Mouse (Mus musculus) MEL (cell line): ENCODE results near the gene Rab1b. TPM values are rescaled to one million over a fixed set of nuclear protein-coding genes. Genes with fewer than 3 reads are reported as not detected.

ENCODE experiments used
- DNase-seq: peaks from one replicate; pipeline ENCODE4 v3.0.0; 2011; ENCODE audit warnings: low read depth, low spot score
- H3K27ac ChIP-seq: 2 replicates; pipeline ENCODE4 v1.5.1; 2012; ENCODE audit warnings: low read depth, mild to moderate bottlenecking, control low read depth, low read length, moderate library complexity; ENCODE audit not compliant: control insufficient read depth
- H3K27me3 ChIP-seq, 2 experiments: fragments of 150-350 bp in 1 of 2; sonication (generic) in 1 of 2; 2 replicates each; pipeline ENCODE4 v1.6.1; 2012; ENCODE audit warnings: low read length in 2 of 2, mild to moderate bottlenecking in 2 of 2, improper control_type of control experiment in 1 of 2, moderate library complexity in 1 of 2; ENCODE audit not compliant: insufficient read depth in 2 of 2, control insufficient read depth in 1 of 2
- H3K36me3 ChIP-seq, 2 experiments: 2 replicates each; pipeline ENCODE4 v1.6.1; 2012 to 2014; ENCODE audit warnings: low read length in 2 of 2, improper control_type of control experiment in 1 of 2, inconsistent platforms in 1 of 2, mild to moderate bottlenecking in 1 of 2; ENCODE audit not compliant: insufficient read depth in 2 of 2, control insufficient read depth in 1 of 2
- H3K4me1 ChIP-seq, 2 experiments: fragments of 150-350 bp in 1 of 2; sonication (generic) in 1 of 2; 2 replicates each; pipeline ENCODE4 v1.6.1; 2012; ENCODE audit warnings: low read length in 2 of 2, improper control_type of control experiment in 1 of 2, mild to moderate bottlenecking in 1 of 2; ENCODE audit not compliant: insufficient read depth in 2 of 2, control insufficient read depth in 1 of 2
- H3K4me3 ChIP-seq, 2 experiments: fragments of 150-350 bp in 1 of 2; sonication (generic) in 1 of 2; 2 replicates each; pipeline ENCODE4 v1.5.1; 2012; ENCODE audit warnings: low read depth in 2 of 2, low read length in 2 of 2, mild to moderate bottlenecking in 2 of 2, moderate library complexity in 2 of 2, control low read depth in 1 of 2, improper control_type of control experiment in 1 of 2; ENCODE audit not compliant: control insufficient read depth in 1 of 2, insufficient read depth in 1 of 2
- H3K79me2 ChIP-seq: 2 replicates; pipeline ENCODE4 v1.6.1; 2012; ENCODE audit warnings: mild to moderate bottlenecking, low read length, moderate library complexity; ENCODE audit not compliant: control insufficient read depth, poor library complexity, insufficient read depth
- H3K9ac ChIP-seq: 2 replicates; pipeline ENCODE4 v1.6.1; 2012; ENCODE audit warnings: low read depth, mild to moderate bottlenecking, control low read depth, low read length, moderate library complexity; ENCODE audit not compliant: control insufficient read depth, poor library complexity, severe bottlenecking
- H3K9me3 ChIP-seq: fragments of 150-350 bp; sonication (generic); replicated peaks from 2 replicates; pipeline ENCODE4 v1.6.1; 2012; ENCODE audit warnings: mild to moderate bottlenecking, low read length, improper control_type of control experiment, moderate library complexity; ENCODE audit not compliant: insufficient read depth
- BHLHE40 ChIP-seq: IDR thresholded peaks from 2 replicates; pipeline ENCODE4 v1.6.1; 2012; ENCODE audit warnings: low read depth, mild to moderate bottlenecking, inconsistent platforms, low read length, improper control_type of control experiment, borderline replicate concordance
- CHD2 ChIP-seq: IDR thresholded peaks from 2 replicates; pipeline ENCODE4 v1.6.1; 2011; ENCODE audit warnings: low read length, improper control_type of control experiment
- ELF1 ChIP-seq: IDR thresholded peaks from 2 replicates; pipeline ENCODE4 v1.6.1; 2014; ENCODE audit warnings: low read depth, mild to moderate bottlenecking, inconsistent platforms, low read length, improper control_type of control experiment, moderate library complexity
- EP300 ChIP-seq, 2 experiments: IDR thresholded peaks; 2 replicates each; pipeline ENCODE4 v1.6.1; 2011; ENCODE audit warnings: improper control_type of control experiment in 2 of 2, low read length in 2 of 2, low read depth in 1 of 2, mild to moderate bottlenecking in 1 of 2
- GABPA ChIP-seq: IDR thresholded peaks from 2 replicates; pipeline ENCODE4 v1.6.1; 2012; ENCODE audit warnings: low read depth, mild to moderate bottlenecking, inconsistent platforms, low read length, improper control_type of control experiment, moderate library complexity
- HCFC1 ChIP-seq: IDR thresholded peaks from 2 replicates; pipeline ENCODE4 v1.6.1; 2012; ENCODE audit warnings: low read depth, mild to moderate bottlenecking, inconsistent platforms, low read length, improper control_type of control experiment, moderate library complexity
- JUND ChIP-seq: IDR thresholded peaks from 2 replicates; pipeline ENCODE4 v1.6.1; 2011; ENCODE audit warnings: low read depth, mild to moderate bottlenecking, improper control_type of control experiment, low read length
- KAT2A ChIP-seq: conservative IDR thresholded peaks from 2 replicates; pipeline ENCODE4 v1.6.1; 2012; ENCODE audit warnings: low read depth, low read length, improper control_type of control experiment, inconsistent platforms
- MAFK ChIP-seq: IDR thresholded peaks from 2 replicates; pipeline ENCODE4 v1.6.1; 2011; ENCODE audit warnings: low read depth, mild to moderate bottlenecking, low read length, improper control_type of control experiment, borderline replicate concordance
- MAZ ChIP-seq: IDR thresholded peaks from 2 replicates; pipeline ENCODE4 v1.6.1; 2012; ENCODE audit warnings: low read depth, mild to moderate bottlenecking, inconsistent platforms, low read length, improper control_type of control experiment
- MEF2A ChIP-seq: IDR thresholded peaks from 2 replicates; pipeline ENCODE4 v1.6.1; 2014; ENCODE audit warnings: low read depth, mild to moderate bottlenecking, inconsistent platforms, low read length, improper control_type of control experiment; ENCODE audit not compliant: poor library complexity, insufficient replicate concordance, severe bottlenecking; ENCODE audit errors: extremely low read depth
- NELFE ChIP-seq: IDR thresholded peaks from 2 replicates; pipeline ENCODE4 v1.6.1; 2011; ENCODE audit warnings: low read depth, low read length, improper control_type of control experiment
- POLR2A ChIP-seq, 2 experiments: IDR thresholded peaks; 2 replicates each; pipeline ENCODE4 v1.6.1; 2011 to 2012; ENCODE audit warnings: low read length in 2 of 2, mild to moderate bottlenecking in 2 of 2, control low read depth in 1 of 2, improper control_type of control experiment in 1 of 2, low read depth in 1 of 2, moderate library complexity in 1 of 2; ENCODE audit not compliant: control insufficient read depth in 1 of 2, insufficient read depth in 1 of 2, poor library complexity in 1 of 2
- POLR2AphosphoS2 ChIP-seq: IDR thresholded peaks from 2 replicates; pipeline ENCODE4 v1.6.1; 2011; ENCODE audit warnings: low read length, improper control_type of control experiment
- POLR2AphosphoS5 ChIP-seq: IDR thresholded peaks from 2 replicates; pipeline ENCODE4 v1.6.1; 2012; ENCODE audit warnings: low read depth, borderline replicate concordance, mild to moderate bottlenecking, inconsistent platforms, low read length, moderate library complexity, mixed read lengths
- RAD21 ChIP-seq: IDR thresholded peaks from 2 replicates; pipeline ENCODE4 v1.6.1; 2011; ENCODE audit warnings: mild to moderate bottlenecking, low read depth, low read length, improper control_type of control experiment
- RCOR1 ChIP-seq: IDR thresholded peaks from 2 replicates; pipeline ENCODE4 v1.6.1; 2012; ENCODE audit warnings: low read depth, mild to moderate bottlenecking, inconsistent platforms, low read length, improper control_type of control experiment
- SIN3A ChIP-seq: IDR thresholded peaks from 2 replicates; pipeline ENCODE4 v1.6.1; 2012; ENCODE audit warnings: low read length, improper control_type of control experiment, inconsistent platforms
- SMC3 ChIP-seq: IDR thresholded peaks from 2 replicates; pipeline ENCODE4 v1.6.1; 2011; ENCODE audit warnings: low read depth, low read length, improper control_type of control experiment
- TBP ChIP-seq: IDR thresholded peaks from 2 replicates; pipeline ENCODE4 v1.8.0; 2011; ENCODE audit warnings: low read depth, low read length, improper control_type of control experiment
- TCF12 ChIP-seq: IDR thresholded peaks from 2 replicates; pipeline ENCODE4 v1.6.1; 2014; ENCODE audit warnings: low read depth, mild to moderate bottlenecking, inconsistent platforms, low read length, improper control_type of control experiment, moderate library complexity
- USF1 ChIP-seq: IDR thresholded peaks from 2 replicates; pipeline ENCODE4 v1.6.1; 2014; ENCODE audit warnings: low read depth, mild to moderate bottlenecking, inconsistent platforms, low read length, improper control_type of control experiment, moderate library complexity
- USF2 ChIP-seq, 2 experiments: IDR thresholded peaks; 2 replicates each; pipeline ENCODE4 v1.6.1; 2011 to 2012; ENCODE audit warnings: improper control_type of control experiment in 2 of 2, low read length in 2 of 2, borderline replicate concordance in 1 of 2, inconsistent platforms in 1 of 2, low read depth in 1 of 2, mild to moderate bottlenecking in 1 of 2; ENCODE audit not compliant: insufficient read depth in 1 of 2
- ZC3H11A ChIP-seq: IDR thresholded peaks from 2 replicates; pipeline ENCODE4 v1.6.1; 2012; ENCODE audit warnings: low read depth, mild to moderate bottlenecking, inconsistent platforms, low read length, improper control_type of control experiment
- ZKSCAN1 ChIP-seq: IDR thresholded peaks from 2 replicates; pipeline ENCODE4 v1.6.1; 2012; ENCODE audit warnings: low read depth, mild to moderate bottlenecking, inconsistent platforms, low read length, improper control_type of control experiment, moderate library complexity
- ZMIZ1 ChIP-seq: IDR thresholded peaks from 2 replicates; pipeline ENCODE4 v1.6.1; 2012; ENCODE audit warnings: low read depth, mild to moderate bottlenecking, inconsistent platforms, low read length, improper control_type of control experiment, moderate library complexity
- ZNF384 ChIP-seq: IDR thresholded peaks from 2 replicates; pipeline ENCODE4 v1.6.1; 2012; ENCODE audit warnings: low read depth, mild to moderate bottlenecking, inconsistent platforms, low read length, improper control_type of control experiment
- polyA plus RNA-seq, 2 experiments: library from polyadenylated mRNA; stranded (reverse) in 1 of 2; unstranded in 1 of 2; fragments of >175 nt in 1 of 2; fragments of >200 nt in 1 of 2; gene quantifications; 2 replicates each; pipeline versions ENCODE4 v1.2.1 to v1.2.4; 2012; ENCODE audit warnings: low replicate concordance in 2 of 2, low read depth in 1 of 2; ENCODE audit not compliant: insufficient read length in 2 of 2, insufficient read depth in 1 of 2, missing spikeins in 1 of 2
- total RNA-seq: library from RNA; depleted of rRNA; stranded (reverse); fragments of 300-350 nt; gene quantifications from 2 replicates; pipeline ENCODE4 v1.2.3, GENCODE M21; 2012

The Rab1b gene
- total and polyA plus RNA-seq, 3 experiments = 86.4 to 162 TPM; not detected in 1

GRCm38 (mm10) chr19:5082596-5082995, 24.3 kb downstream of the Rab1b start:
- H3K4me1 ChIP-seq = peaks cover 0 to 5% of the 10 kb centered on the region in 2 experiments; a peak in 1 of 4 replicates
- no peak overlapping the region for H3K4me3 ChIP-seq
- H3K27me3 ChIP-seq = peaks cover 5 to 20% of the 10 kb centered on the region in 2 experiments
- H3K9ac ChIP-seq = no peak overlapping the region
- TF ChIP-seq POLR2AphosphoS2 = no peak
- no peak for TF ChIP-seq ZMIZ1
- no peaks in the 10 kb centered on the region for H3K79me2 ChIP-seq
- no peaks in the 10 kb centered on the region for H3K36me3 ChIP-seq
- no peaks in the 10 kb centered on the region for H3K9me3 ChIP-seq
- DNase-seq = no peak
- no peak overlapping the region for H3K27ac ChIP-seq

GRCm38 (mm10) chr19:5082005-5082404, 24.9 kb downstream of the Rab1b start:
- Histone ChIP-seq H3K27ac (no peak overlapping the region), H3K9ac (no peak overlapping the region), H3K4me3 (no peak overlapping the region), H3K4me1 (no peaks in the 10 kb centered on the region), H3K9me3 (no peaks in the 10 kb centered on the region), H3K79me2 (no peaks in the 10 kb centered on the region), H3K27me3 (peaks cover 5 to 20% of the 10 kb centered on the region in 2 experiments), H3K36me3 (no peaks in the 10 kb centered on the region)
- no peak for DNase-seq
- no peak for TF ChIP-seq KAT2A
- no peak for TF ChIP-seq POLR2AphosphoS2
- TF ChIP-seq USF2 (IDR thresholded peaks at IDR 0.05; ENCODE audit: borderline replicate concordance in 1 of 2, insufficient read depth in 1 of 2, low read depth in 1 of 2, low read length in 2 of 2) = no peak
- TF ChIP-seq ZKSCAN1 = no peak
- no peak for TF ChIP-seq HCFC1
- no peak for TF ChIP-seq ELF1

DNA sequence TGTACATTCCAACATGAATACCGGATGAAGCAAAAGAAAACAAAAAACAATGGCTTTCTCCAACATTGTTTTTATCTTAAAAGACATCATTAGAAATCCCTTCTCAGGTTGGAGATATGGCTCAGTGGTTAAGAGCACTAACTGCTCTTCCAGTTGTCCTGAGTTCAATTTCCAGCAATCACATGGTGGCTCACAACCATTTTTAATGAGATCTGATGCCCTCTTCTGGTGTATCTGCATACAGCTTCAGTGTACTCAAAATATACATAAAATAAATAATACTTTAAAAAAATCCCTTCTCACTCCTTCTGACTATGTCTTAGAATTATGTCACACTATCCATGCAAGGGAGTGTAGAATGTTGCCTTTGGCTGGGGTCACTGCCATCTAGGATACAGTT, 27.6 kb downstream of the Rab1b start:
- H3K9ac ChIP-seq = no peak overlapping the region
- no peaks in the 10 kb centered on the region for H3K36me3 ChIP-seq
- H3K27ac ChIP-seq = no peak overlapping the region
- no peak for DNase-seq
- no peaks in the 10 kb centered on the region for H3K4me1 ChIP-seq
- no peaks in the 10 kb centered on the region for H3K79me2 ChIP-seq
- no peaks in the 10 kb centered on the region for H3K9me3 ChIP-seq
- H3K27me3 ChIP-seq = peaks cover 0 to 6% of the 10 kb centered on the region in 2 experiments; a peak in 2 of 4 replicates
- H3K4me3 ChIP-seq = no peak overlapping the region
- TF ChIP-seq MEF2A (no peak), EP300 (IDR thresholded peaks at IDR 0.05; ENCODE audit: low read depth in 1 of 2, low read length in 2 of 2) (no peak), ELF1 (no peak), MAZ (no peak), RCOR1 (no peak), POLR2AphosphoS5 (no peak), RAD21 (peak; percentile 33), JUND (no peak), TCF12 (no peak), GABPA (no peak), USF1 (no peak), TBP (no peak), BHLHE40 (no peak), MAFK (no peak), NELFE (no peak), SIN3A (no peak), SMC3 (peak; percentile 35), ZC3H11A (no peak), POLR2A (IDR thresholded peaks at IDR 0.05; ENCODE audit: control insufficient read depth in 1 of 2, insufficient read depth in 1 of 2, low read depth in 1 of 2, low read length in 2 of 2, poor library complexity in 1 of 2) (no peak), CHD2 (no peak), HCFC1 (no peak), ZNF384 (no peak)
